Mouse (Mus musculus): ENCODE data around the gene Mmp9.

DNA sequence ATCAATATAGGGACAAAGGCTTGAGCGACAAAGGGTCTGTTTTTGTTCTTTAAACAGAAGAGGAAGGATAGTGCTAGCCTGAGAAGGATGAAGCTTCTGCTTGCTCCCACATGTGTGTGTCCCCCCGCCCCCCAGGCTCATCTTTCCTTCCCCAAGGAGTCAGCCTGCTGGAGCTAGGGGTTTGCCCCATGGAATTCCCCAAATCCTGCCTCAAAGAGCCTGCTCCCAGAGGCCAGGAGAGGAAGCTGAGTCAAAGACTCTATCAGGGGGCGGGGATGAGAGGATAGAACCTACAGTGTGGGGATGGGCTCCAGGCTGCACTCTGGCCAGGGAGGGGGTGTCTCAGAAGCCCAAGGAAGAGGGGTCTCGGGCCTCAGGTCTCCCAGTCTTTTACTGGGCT, 6.9 kb downstream of the Mmp9 start:
- TF ChIP-seq GATA2 (IDR thresholded peaks at IDR 0.05; ENCODE audit: borderline replicate concordance, low read depth, low read length) (no peak), CTCF (IDR thresholded peaks at IDR 0.05; ENCODE audit: low read depth, low read length) (no peak), GATA1 (IDR thresholded peaks at IDR 0.05; ENCODE audit: borderline replicate concordance, low read length) (no peak), TAL1 (conservative IDR thresholded peaks at IDR 0.05; ENCODE audit: low read depth, low read length) (no peak), POLR2AphosphoS5 (IDR thresholded peaks at IDR 0.05; ENCODE audit: insufficient replicate concordance, low read depth, low read length) (no peak)

All from G1E (cell line).